Mouse (Mus musculus) forebrain, postnatal 0 days (tissue): Measurements from ENCODE around the gene Tpcn1. TPM values are rescaled to one million over a fixed set of nuclear protein-coding genes. Genes with fewer than 3 reads are reported as not detected.

Experiments used
- ATAC-seq: fragments of 200-750 bp; cut with Nextera tagmentation; 2 replicates; pipeline ENCODE4 v1.8.0; 2017; ENCODE audit warnings: mild to moderate bottlenecking, moderate library complexity
- DNase-seq: peaks from one replicate; pipeline ENCODE4 v3.0.0-alpha.2; 2015
- H3K27ac ChIP-seq: fragments of 300-500 bp; sonication (generic); 2 replicates; pipeline ENCODE4 v1.5.1; 2014; ENCODE audit warnings: low read depth, mild to moderate bottlenecking, antibody characterized with exemption, low read length, moderate library complexity, mixed read lengths
- H3K27me3 ChIP-seq: fragments of 300-500 bp; sonication (generic); 2 replicates; pipeline ENCODE4 v1.6.1; 2014; ENCODE audit warnings: mild to moderate bottlenecking, low read length, mixed read lengths; ENCODE audit not compliant: insufficient read depth
- H3K36me3 ChIP-seq: fragments of 300-500 bp; sonication (generic); 2 replicates; pipeline ENCODE4 v1.6.1; 2014; ENCODE audit warnings: mild to moderate bottlenecking, moderate library complexity; ENCODE audit not compliant: insufficient read depth
- H3K4me1 ChIP-seq: fragments of 300-500 bp; sonication (generic); 2 replicates; pipeline ENCODE4 v1.6.1; 2014; ENCODE audit warnings: antibody characterized with exemption; ENCODE audit not compliant: insufficient read depth
- H3K4me2 ChIP-seq: fragments of 300-500 bp; sonication (generic); 2 replicates; pipeline ENCODE4 v1.6.1; 2014; ENCODE audit warnings: low read depth, mild to moderate bottlenecking, moderate library complexity
- H3K4me3 ChIP-seq: fragments of 300-500 bp; sonication (generic); 2 replicates; pipeline ENCODE4 v1.5.1; 2014; ENCODE audit warnings: low read depth, low read length, mixed read lengths
- H3K9ac ChIP-seq: fragments of 300-500 bp; sonication (generic); 2 replicates; pipeline ENCODE4 v1.6.1; 2014; ENCODE audit warnings: mild to moderate bottlenecking
- H3K9me3 ChIP-seq: fragments of 300-500 bp; sonication (generic); 2 replicates; pipeline ENCODE4 v1.6.1; 2016; ENCODE audit warnings: low read length
- CTCF ChIP-seq: sonication (generic); IDR thresholded peaks from 2 replicates; pipeline ENCODE4 v1.5.1; 2016; ENCODE audit warnings: antibody characterized with exemption, control low read depth, low read depth
- WGBS: fragments of 180-500 bp; shearing (Covaris S2); extraction: QIAGEN DNeasy Blood & Tissue Kit; methylation state at CpG from one replicate; pipeline ENCODE4 v1.1.7; 2014; 5-methylcytosine and 5-hydroxymethylcytosine counted together
- polyA plus RNA-seq: library from polyadenylated mRNA; unstranded; fragments of >200 nt; fragmentation: Nextera tagmentation; extraction: Ambion mirVana; gene quantifications from 2 replicates; pipeline ENCODE4 v1.2.1, GENCODE M21; 2015
- total RNA-seq: library from RNA; depleted of rRNA; stranded (reverse); fragments of >200 nt; gene quantifications from 2 replicates; pipeline ENCODE4 v1.2.3, GENCODE M21; 2014

Tpcn1 gene
- total and polyA plus RNA-seq, 2 experiments from 2014 or later: 11.1 to 14.3 TPM

DNA sequence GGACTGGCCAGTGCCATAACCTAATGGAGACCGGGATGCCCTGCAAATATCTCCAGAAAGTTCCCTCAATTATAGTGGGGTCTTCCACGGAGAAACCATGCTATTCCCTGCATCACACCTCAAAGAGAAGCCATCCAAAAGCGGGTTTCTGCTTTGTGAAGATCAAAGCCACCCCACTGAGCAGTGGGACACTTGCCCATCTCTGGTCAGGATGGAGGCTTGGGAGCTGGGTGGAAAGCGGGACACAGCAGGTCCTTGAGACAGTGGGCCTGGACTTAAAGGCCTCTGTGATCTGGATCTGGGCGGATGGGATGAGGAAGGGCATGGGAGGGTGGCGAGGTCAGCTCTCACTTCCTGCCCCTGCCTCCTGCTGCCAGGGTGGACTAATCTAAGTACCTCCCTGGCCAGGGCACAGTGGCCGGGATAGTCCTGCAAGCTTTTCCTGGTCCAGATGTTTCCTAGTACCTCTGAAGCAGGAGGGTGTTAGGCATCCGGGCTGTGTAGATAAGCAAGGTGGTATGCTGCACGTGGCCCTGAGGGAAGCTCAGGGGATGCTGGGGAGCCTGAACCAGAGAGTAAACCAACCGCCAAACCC, 13.9 kb downstream of the Tpcn1 start:
- no peak for ATAC-seq
- Histone ChIP-seq H3K4me2 (no peak overlapping the region), H3K36me3 (no peaks in the 10 kb centered on the region), H3K4me3 (no peak overlapping the region), H3K4me1 (0 out of 2 replicates have a peak, but pooled peaks cover 6% of the 10 kb centered on the region), H3K9me3 (no peaks in the 10 kb centered on the region), H3K27me3 (no peaks in the 10 kb centered on the region), H3K27ac (no peak overlapping the region), H3K9ac (no peak overlapping the region)
- TF ChIP-seq CTCF: no peak
- no peak for DNase-seq
- WGBS: 76% methylated on average over 10 of the region's 10 CpGs

DNA sequence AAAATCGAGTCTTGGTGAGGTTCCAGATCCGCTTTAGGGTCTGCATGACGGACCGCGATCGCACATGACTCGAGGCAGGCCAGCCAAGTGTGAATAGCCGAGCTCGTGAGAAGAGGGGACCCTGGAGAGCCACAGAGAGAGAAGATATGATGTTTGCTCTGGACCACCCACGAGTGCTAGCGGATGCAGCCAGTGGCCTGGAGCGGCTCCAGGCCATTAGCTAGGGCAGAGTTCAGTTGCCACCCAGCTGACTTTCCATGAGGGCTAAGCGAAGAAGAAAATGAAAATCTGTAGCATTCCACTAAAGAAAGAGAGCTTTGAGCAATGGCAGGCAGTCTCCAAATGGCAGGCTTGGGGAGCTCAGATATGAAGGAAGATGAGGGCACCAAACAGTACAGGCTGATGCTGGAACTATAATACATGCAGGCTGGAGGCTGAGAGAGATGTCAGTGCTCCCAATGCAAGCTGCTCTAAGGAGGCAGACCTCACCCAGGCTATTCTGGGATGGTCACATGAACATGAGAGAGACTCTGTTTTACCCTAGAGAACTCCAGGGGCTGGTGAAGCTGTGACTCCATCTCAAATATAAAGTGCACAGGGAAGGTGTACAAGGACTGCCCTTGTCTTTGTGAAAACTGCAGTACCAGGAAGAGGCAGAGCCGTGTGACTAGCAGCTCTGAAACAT, 17.3 kb downstream of the Tpcn1 start:
- no peaks in the 10 kb centered on the region for H3K9me3 ChIP-seq
- no peak for ATAC-seq
- no peak overlapping the region for H3K4me3 ChIP-seq
- WGBS: 50% methylated on average over 14 of the region's 14 CpGs
- peaks cover 29% of the 10 kb centered on the region for H3K4me1 ChIP-seq
- 0 out of 2 replicates have a peak overlapping the region, but pooled peaks have one; percentile 15 for H3K27ac ChIP-seq
- TF ChIP-seq CTCF: no peak
- no peak overlapping the region for H3K4me2 ChIP-seq
- no peaks in the 10 kb centered on the region for H3K27me3 ChIP-seq
- H3K9ac ChIP-seq: no peak overlapping the region
- DNase-seq: peak; percentile 29
- H3K36me3 ChIP-seq: no peaks in the 10 kb centered on the region

GRCm38 (mm10) chr5:120570289-120570897, 18.1 kb downstream of the Tpcn1 start:
- DNase-seq (no peak), ATAC-seq (no peak)
- no peak overlapping the region for H3K4me3 ChIP-seq
- H3K4me2 ChIP-seq: no peak overlapping the region
- H3K9me3 ChIP-seq: no peaks in the 10 kb centered on the region
- no peaks in the 10 kb centered on the region for H3K36me3 ChIP-seq
- 76% methylated on average over 11 of the region's 11 CpGs for WGBS
- H3K27ac ChIP-seq: no peak overlapping the region
- no peak for TF ChIP-seq CTCF
- no peaks in the 10 kb centered on the region for H3K27me3 ChIP-seq
- no peak overlapping the region for H3K9ac ChIP-seq
- H3K4me1 ChIP-seq: peaks cover 29% of the 10 kb centered on the region

- no peak overlapping the region for H3K27ac ChIP-seq
- H3K9me3 ChIP-seq: no peaks in the 10 kb centered on the region
- no peak for TF ChIP-seq CTCF
- ATAC-seq (no peak), DNase-seq (no peak)
- 96% methylated on average over 3 of the region's 3 CpGs for WGBS
- H3K36me3 ChIP-seq: no peaks in the 10 kb centered on the region
- no peak overlapping the region for H3K9ac ChIP-seq
- no peak overlapping the region for H3K4me2 ChIP-seq
- H3K27me3 ChIP-seq: no peaks in the 10 kb centered on the region
- peaks cover 29% of the 10 kb centered on the region for H3K4me1 ChIP-seq
- H3K4me3 ChIP-seq: no peak overlapping the region
Observed at GRCm38 (mm10) chr5:120569791-120570190, 18.7 kb downstream of the Tpcn1 start.

- H3K4me3 ChIP-seq: no peak overlapping the region
- WGBS: 85% methylated on average over 4 of the region's 4 CpGs
- H3K36me3 ChIP-seq: no peaks in the 10 kb centered on the region
- no peak overlapping the region; the same call in 1 of the 2 replicates for H3K27ac ChIP-seq
- H3K9ac ChIP-seq: peak overlapping the region; percentile 10; the same call in 1 of the 2 replicates
- no peaks in the 10 kb centered on the region for H3K9me3 ChIP-seq
- no peak overlapping the region for H3K4me2 ChIP-seq
- no peak for ATAC-seq
- no peak for DNase-seq
- H3K27me3 ChIP-seq: no peaks in the 10 kb centered on the region
- TF ChIP-seq CTCF: no peak
- H3K4me1 ChIP-seq: peaks cover 29% of the 10 kb centered on the region
Observed at GRCm38 (mm10) chr5:120568964-120569363, 19.5 kb downstream of the Tpcn1 start.

GRCm38 (mm10) chr5:120568336-120568768, 20.1 kb downstream of the Tpcn1 start:
- DNase-seq (peak; percentile 73), ATAC-seq (peak; percentile 57)
- H3K4me2 ChIP-seq: peak overlapping the region; percentile 18; the same call in 1 of the 2 replicates
- no peak overlapping the region for H3K4me3 ChIP-seq
- peaks cover 29% of the 10 kb centered on the region for H3K4me1 ChIP-seq
- no peaks in the 10 kb centered on the region for H3K27me3 ChIP-seq
- H3K27ac ChIP-seq: peak overlapping the region; percentile 77
- no peaks in the 10 kb centered on the region for H3K9me3 ChIP-seq
- peak overlapping the region; percentile 10; the same call in 1 of the 2 replicates for H3K9ac ChIP-seq
- TF ChIP-seq CTCF: no peak
- WGBS: 23% methylated on average over 9 of the region's 9 CpGs
- H3K36me3 ChIP-seq: no peaks in the 10 kb centered on the region

GRCm38 (mm10) chr5:120567761-120568211, 20.7 kb downstream of the Tpcn1 start:
- peak overlapping the region; percentile 77 for H3K27ac ChIP-seq
- H3K4me2 ChIP-seq: peak overlapping the region; percentile 21
- no peaks in the 10 kb centered on the region for H3K9me3 ChIP-seq
- no peaks in the 10 kb centered on the region for H3K27me3 ChIP-seq
- H3K4me1 ChIP-seq: peaks cover 29% of the 10 kb centered on the region
- H3K4me3 ChIP-seq: no peak overlapping the region
- WGBS: 12% methylated on average over 14 of the region's 14 CpGs
- H3K9ac ChIP-seq: no peak overlapping the region
- DNase-seq (peak; percentile 60), ATAC-seq (peak; percentile 54)
- no peak for TF ChIP-seq CTCF
- no peaks in the 10 kb centered on the region for H3K36me3 ChIP-seq
